Mouse (Mus musculus) CH12.LX (cell line): ENCODE data around the gene Hamp.

Source experiments
- BHLHE40 ChIP-seq: IDR thresholded peaks from 2 replicates; pipeline ENCODE4 v1.6.1; 2011; ENCODE audit warnings: mild to moderate bottlenecking, low read depth, low read length, improper control_type of control experiment
- CHD1 ChIP-seq: IDR thresholded peaks from 2 replicates; pipeline ENCODE4 v1.6.1; 2012; ENCODE audit warnings: low read depth, low read length, improper control_type of control experiment, inconsistent platforms
- CTCF ChIP-seq, 2 experiments: IDR thresholded peaks in 1 of 2; conservative IDR thresholded peaks in 1 of 2; 2 replicates each; pipeline ENCODE4 v1.5.1; 2011 to 2012; ENCODE audit warnings: low read depth in 2 of 2, low read length in 2 of 2, improper control_type of control experiment in 1 of 2, inconsistent platforms in 1 of 2, mild to moderate bottlenecking in 1 of 2, moderate library complexity in 1 of 2
- EP300 ChIP-seq: IDR thresholded peaks from 2 replicates; pipeline ENCODE4 v1.6.1; 2011; ENCODE audit warnings: low read length, improper control_type of control experiment
- ETS1 ChIP-seq: conservative IDR thresholded peaks from 2 replicates; pipeline ENCODE4 v1.6.1; 2012; ENCODE audit warnings: low read depth, mild to moderate bottlenecking, inconsistent platforms, low read length, improper control_type of control experiment, moderate library complexity
- JUN ChIP-seq: IDR thresholded peaks from 2 replicates; pipeline ENCODE4 v1.6.1; 2011; ENCODE audit warnings: low read depth, mild to moderate bottlenecking, low read length, improper control_type of control experiment, moderate library complexity; ENCODE audit not compliant: insufficient read depth
- MAFK ChIP-seq: IDR thresholded peaks from 2 replicates; pipeline ENCODE4 v1.6.1; 2011; ENCODE audit warnings: low read length, improper control_type of control experiment; ENCODE audit not compliant: insufficient replicate concordance
- MAZ ChIP-seq: IDR thresholded peaks from 2 replicates; pipeline ENCODE4 v1.6.1; 2012; ENCODE audit warnings: low read depth, mild to moderate bottlenecking, inconsistent platforms, low read length, improper control_type of control experiment, moderate library complexity
- NELFE ChIP-seq: IDR thresholded peaks from 2 replicates; pipeline ENCODE4 v1.6.1; 2011; ENCODE audit warnings: low read depth, low read length, improper control_type of control experiment
- POLR2A ChIP-seq: IDR thresholded peaks from 2 replicates; pipeline ENCODE4 v1.6.1; 2011; ENCODE audit warnings: low read depth, mild to moderate bottlenecking, improper control_type of control experiment, low read length
- SIN3A ChIP-seq: IDR thresholded peaks from 2 replicates; pipeline ENCODE4 v1.6.1; 2012; ENCODE audit warnings: low read length, improper control_type of control experiment, inconsistent platforms
- USF1 ChIP-seq: IDR thresholded peaks from 2 replicates; pipeline ENCODE4 v1.6.1; 2014; ENCODE audit warnings: low read depth, mild to moderate bottlenecking, inconsistent platforms, low read length, improper control_type of control experiment

DNA sequence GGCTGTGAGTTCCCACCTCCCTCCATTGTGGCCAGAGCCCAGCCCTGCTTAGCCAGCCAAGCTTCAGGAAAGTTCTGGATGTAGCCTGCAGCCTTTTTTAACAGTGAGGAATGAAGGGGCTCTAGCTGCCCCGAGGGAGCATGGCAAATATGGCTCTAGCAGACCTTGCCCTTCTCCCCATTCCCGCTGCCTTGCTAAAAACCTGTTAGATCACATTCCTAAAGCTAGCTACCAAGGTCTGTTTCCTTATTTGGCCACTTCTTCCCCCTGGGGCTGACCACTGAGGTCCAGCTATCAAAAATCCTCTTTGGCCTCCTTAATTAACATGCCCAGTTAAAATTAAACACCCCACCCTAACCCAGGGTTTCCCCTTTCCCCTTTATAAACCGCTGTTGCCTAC lies 51.3 kb downstream of the Hamp start:
- TF ChIP-seq MAZ: no peak
- TF ChIP-seq CTCF (conservative IDR thresholded peaks at IDR 0.05 in 1 of 2, IDR thresholded peaks at IDR 0.05 in 1 of 2; ENCODE audit: low read depth in 2 of 2, low read length in 2 of 2): no peak
- no peak for TF ChIP-seq POLR2A
- no peak for TF ChIP-seq ETS1
- no peak for TF ChIP-seq BHLHE40
- TF ChIP-seq USF1: no peak
- TF ChIP-seq NELFE: no peak
- TF ChIP-seq MAFK: no peak
- no peak for TF ChIP-seq CHD1
- TF ChIP-seq EP300: no peak
- TF ChIP-seq JUN: no peak
- no peak for TF ChIP-seq SIN3A
